Mouse (Mus musculus) right cerebral cortex, postnatal 14 days (tissue): ENCODE results near the gene Spryd3.
"Not testable (repeated sequence)": the region's sequence is repeated elsewhere in the genome, so short reads cannot be mapped to it uniquely, and the experiment has no call there.

Experiments
- DNase-seq: peaks from one replicate; pipeline ENCODE4 v3.0.0; 2022

Spryd3 gene

GRCm38 (mm10) chr15:102136129-102136758, at the start of gene Spryd3:
Gene Spryd3, minus strand, starts transcription at chr15:102136234.
- DNase-seq: peak; percentile 98

DNA sequence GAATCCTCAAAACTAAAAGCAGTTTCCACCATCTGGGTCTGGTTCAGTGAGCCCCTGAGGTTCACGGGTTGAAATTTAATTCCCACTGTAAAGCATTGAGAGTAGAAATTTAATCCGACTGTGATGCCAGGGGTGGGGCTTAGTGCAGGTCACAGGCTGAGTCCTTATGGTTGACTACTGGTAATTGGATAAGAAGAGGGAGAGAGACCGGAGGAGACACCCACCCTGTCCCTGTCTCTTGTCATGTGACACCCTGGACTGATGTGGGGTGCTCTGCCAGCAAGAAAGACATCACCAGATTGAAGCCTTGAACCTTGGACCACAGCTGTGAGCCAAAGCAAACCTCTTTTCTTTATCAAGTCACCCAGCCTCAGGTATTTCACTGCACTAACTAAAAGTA, 47.0 kb upstream of the Spryd3 start:
- DNase-seq: no peak

DNA sequence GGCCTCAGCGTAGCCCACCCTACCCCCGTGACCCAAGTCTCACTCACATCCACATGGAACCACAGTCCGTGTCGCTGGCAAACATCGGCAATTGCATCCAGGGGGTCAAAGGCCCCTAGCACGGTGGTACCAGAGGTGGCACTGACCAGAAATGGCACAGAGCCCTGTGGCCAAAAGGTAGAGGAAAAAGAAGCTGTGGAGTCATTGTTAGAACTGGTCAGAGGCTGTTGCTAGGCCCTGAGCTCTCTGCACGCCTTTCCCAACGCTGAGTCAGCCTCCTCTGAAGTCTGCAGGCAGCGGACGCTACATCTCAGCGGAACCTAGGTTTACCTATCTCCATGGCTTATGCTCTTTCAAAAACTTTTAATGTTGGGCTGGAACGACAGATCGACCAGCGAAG, 43.9 kb upstream of the Spryd3 start:
- no peak for DNase-seq

DNA sequence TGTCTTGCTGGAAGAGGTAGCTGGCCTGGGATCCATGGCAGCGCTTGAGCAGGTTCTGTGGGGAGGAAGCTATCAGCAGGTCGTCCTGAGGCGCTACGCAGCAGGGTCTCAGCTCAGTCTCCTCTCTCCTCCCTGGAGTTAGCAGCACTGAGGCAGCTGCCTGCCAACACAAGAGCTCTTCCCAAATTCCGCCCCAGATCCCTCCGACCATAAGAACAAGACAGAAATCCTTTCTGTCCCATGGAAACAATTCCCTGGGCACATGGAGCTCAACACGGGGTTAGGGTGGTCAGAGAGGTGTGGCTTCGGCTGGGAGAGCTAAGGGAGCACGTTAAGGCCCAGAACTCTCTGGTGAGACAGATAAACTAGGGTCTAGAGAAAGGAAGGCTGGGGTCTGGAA, 43.1 kb upstream of the Spryd3 start:
- DNase-seq: no peak

- peak; percentile 76 for DNase-seq
These were observed 42.2 kb upstream of the Spryd3 start for GRCm38 (mm10) chr15:102178279-102178678.

GRCm38 (mm10) chr15:102177417-102177816, 41.4 kb upstream of the Spryd3 start:
- no peak for DNase-seq

DNA sequence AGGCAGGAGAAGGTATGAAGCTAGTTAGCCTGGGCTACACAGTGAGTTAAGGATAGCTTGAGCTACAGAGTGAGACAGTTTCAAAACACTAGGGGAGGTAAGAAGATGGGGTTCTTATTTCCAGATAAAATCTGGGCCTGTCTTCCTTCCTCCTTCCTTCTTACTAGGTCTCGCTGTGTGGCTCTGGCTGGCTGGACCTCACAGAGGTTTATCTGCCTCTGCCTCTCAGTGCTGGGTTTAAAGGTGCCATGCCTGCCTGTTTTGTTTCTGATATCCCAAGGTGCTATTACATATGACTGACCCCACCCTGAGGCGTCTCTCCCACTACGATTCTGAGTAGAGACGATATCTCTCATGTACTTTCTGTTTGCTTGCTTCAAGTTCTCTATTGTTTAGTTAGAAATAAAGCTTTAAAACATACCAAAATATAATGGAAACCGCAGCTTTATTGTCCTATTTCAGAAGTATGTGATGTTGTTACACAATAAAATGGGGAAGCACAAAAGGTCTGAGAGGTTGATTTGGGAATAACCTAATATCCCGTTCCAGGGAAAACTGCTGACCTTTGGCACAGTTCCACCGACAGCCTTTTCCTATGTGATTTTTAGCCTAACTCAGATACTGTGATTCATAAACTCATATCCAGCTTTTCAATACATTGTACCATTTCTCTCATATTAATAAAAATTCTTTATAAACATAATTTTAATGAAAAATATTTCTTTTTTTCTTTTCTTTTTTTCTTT, 40.7 kb upstream of the Spryd3 start:
- no peak for DNase-seq

DNA sequence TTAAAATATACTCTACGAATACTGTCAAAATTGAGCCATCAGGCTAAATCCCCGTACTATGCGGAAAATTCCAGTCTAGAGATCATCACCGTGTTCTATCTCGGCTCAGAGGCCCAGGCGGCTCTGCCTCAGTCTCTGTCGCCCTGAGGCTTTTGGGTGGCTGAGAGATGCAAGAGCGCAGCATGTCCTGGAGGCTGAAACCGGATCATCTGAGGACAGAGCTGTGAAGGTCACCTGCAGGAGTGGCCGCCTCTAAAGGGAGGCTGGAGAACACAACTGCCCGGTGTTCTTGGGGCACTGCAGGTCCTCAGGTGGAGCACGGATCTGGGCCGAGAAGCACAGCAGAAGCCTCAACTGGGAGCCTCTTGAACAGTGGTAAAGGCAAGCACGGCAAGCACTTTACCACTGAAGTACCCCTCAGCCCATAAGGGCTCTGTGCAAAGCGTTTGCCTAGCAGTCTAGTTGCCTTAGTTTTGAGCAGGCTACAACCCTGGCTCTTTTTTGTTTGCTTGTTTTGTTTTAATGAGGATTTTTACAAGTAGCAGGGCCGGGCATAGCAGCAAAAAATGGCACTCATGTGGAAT, 39.8 kb upstream of the Spryd3 start:
- DNase-seq: no peak

GRCm38 (mm10) chr15:102173581-102173980, 37.5 kb upstream of the Spryd3 start:
- DNase-seq: no peak

DNA sequence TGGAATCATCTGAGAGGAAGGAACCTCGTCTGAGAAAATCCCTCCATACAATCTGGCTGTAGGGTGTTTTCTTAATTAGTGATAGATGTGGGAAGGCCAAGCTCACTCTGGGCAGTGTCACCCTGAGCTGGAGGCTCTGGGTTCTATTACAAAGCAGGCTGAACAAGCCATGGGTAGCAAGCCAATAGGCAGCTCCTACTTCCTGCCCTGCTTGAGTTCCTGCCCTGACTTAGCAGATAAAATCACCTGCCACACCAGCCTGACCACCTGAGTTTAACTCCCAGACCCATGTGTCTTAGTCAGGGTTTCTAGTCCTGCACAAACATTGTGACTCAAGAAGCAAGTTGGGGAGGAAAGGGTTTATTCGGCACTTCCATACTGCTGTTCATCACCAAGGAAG, 33.0 kb upstream of the Spryd3 start:
- DNase-seq: no peak

DNA sequence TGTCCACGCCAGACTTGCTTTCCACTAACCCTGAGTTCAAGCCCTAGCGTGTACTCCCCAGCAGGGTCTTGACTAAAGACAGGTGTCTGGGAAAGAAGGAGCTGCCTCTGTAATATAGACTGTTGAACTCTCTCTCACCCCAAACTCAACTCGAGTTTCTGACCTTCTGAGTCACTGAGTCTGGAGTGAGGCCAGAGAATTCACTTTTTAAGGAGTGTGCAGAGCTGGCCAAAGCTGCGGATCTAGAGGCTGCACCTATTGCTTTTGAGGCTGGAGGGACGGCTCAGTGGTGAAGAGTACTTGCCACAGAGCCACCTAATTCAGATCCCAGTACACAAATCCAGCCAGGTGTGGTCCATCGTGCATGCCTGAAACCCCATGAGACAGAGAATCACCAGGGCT, 31.6 kb upstream of the Spryd3 start:
- DNase-seq: no peak

DNA sequence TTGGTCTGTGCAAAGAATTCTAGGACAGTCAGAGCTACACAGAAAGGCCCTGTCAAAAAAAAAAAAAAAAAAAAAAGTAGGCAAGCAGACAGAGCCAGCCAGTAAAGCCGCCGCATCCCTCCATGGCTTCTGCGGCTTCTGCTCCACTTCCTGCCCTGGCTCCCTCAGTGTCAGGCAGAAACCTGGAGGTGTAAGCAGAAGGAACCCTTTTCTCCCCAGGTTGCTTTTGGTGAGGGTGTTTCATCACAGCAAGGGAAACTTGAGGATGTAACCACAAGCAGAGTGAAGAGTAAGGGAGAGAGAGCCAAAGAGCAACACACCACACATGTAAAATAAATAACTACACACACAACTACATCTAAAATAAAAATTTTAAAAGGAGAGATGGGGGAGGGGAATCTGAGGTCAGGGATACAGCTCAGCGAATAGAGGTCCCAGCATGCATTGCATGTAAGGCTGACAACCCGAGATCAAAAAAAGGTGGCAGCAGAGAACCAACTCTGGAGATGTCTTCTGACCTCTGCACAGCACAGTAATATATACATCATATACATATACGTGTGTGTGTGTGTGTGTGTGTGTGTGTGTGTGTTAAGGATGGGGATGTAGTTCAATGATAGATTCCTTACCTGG, 29.6 kb upstream of the Spryd3 start:
- DNase-seq: no peak

GRCm38 (mm10) chr15:102163900-102164693, 28.1 kb upstream of the Spryd3 start:
- DNase-seq: no peak

GRCm38 (mm10) chr15:102160415-102161060, 24.5 kb upstream of the Spryd3 start:
- no peak for DNase-seq

DNA sequence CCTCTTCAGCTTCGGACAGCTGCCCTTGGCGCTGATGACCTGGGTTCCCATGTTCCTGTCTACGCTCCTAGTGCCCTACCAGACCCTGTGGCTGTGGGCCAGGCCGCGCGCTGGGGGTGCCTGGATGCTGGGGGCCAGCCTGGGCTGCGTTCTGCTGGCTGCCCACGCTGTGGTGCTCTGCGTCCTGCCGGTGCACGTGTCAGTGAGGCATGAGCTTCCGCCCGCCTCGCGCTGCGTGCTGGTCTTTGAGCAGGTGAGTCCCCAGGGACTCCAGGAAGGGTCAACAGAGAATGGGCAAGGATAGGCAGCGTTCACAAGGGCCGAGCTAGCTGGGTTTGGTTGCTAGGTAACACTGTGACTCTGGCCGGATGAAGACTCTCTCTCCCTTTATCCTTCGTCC, 20.8 kb upstream of the Spryd3 start:
- DNase-seq: no peak

DNA sequence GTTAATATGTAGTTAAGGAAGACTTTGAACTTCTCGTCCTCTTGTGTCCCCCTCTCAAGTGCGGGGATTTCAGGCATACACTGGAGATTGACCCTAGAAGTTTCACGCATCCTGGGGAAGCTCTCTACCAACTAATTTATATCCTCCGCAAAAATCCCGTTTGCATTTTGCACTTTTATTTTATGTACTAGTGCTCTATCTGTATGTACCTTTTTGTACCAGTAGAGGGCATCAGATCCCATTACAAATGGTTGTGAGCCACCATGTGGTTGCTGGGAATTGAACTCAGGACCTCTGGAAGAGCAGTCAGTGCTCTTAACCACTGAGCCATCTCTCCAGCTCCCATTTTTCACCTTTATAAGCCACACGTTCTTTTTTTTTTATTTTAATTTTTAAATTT, 19.0 kb upstream of the Spryd3 start:
- DNase-seq: not testable (repeated sequence)

DNA sequence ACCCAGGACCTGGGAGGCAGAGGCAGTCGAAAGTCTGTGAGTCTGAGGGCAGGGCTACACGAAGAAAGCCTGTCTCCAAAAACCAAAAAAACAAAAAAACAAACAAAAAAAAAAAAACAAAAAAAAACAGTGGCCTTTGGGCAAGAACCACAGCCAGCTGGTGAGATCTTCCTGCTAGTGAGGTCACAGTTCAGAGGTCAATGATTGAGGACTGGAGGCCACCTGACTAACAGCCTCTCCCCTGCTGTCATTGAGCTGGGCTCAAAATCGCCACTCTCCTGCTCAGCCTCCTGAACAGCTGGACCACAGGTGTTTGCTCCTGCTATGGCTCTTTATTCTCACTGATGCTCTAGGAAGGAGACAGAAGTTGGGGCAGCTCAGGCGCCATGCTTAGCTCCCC, 16.6 kb upstream of the Spryd3 start:
- DNase-seq: no peak

- DNase-seq: no peak
These were observed 14.5 kb upstream of the Spryd3 start, which contains the start of gene Soat2 for GRCm38 (mm10) chr15:102150301-102151135. Gene Soat2, plus strand, starts transcription at chr15:102150526.

DNA sequence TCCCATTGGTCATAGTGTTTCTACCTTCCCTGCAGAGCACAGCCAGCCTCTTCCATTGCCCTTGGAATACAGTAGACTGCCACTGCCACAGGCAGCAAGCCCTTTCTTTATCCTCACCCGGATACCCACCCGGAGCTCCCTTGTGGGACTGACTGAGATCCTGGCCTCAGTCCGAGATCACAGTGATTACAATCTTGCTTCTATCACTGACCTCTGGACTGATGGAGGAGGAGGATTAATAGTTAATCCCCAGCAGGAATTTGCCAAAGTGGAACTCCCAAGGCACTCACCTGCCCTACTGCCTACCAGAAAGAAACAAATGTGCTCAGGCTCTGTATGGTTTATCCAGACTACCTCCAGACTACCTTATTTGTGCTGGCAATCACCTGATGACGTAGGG, 13.5 kb upstream of the Spryd3 start:
- no peak for DNase-seq

GRCm38 (mm10) chr15:102147674-102148402, 11.8 kb upstream of the Spryd3 start:
- DNase-seq: no peak

DNA sequence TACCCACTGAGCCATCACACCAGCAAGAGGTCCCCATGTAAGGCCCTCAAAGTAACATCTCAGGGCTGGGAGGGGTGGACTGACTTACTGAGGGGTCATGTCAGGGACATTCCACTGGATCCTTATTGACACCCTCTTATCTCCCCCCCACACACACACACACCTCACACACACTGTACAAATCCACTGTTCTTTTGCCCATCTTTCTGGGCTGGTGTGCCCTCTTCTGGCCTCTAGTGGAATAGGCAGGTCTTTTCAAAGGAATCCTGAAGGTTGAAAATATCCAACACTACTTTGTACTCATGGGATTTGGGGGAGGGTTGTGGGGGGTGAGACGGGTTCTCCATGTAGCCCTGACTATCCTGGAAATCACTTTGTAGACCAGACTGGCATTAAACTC, 10.8 kb upstream of the Spryd3 start:
- peak; percentile 39 for DNase-seq
